Mouse (Mus musculus) leukemia stem cell, adult 10-12 weeks (primary cell): ENCODE measurements around the gene Tctn1. TPM values are rescaled to one million over a fixed set of nuclear protein-coding genes. Genes with fewer than 3 reads are reported as not detected.

Experiments
- polyA plus RNA-seq: library from polyadenylated mRNA; stranded (reverse); fragments of >175 nt; gene quantifications from 2 replicates; pipeline ENCODE4 v1.2.3, GENCODE M21; 2012; ENCODE audit warnings: low replicate concordance

The Tctn1 gene
- 6.6 and 11.7 TPM in 2 replicates for polyA plus RNA-seq

GRCm38 (mm10) chr5:122263933-122264905 lies at the start of gene Tctn1:
Gene Tctn1, minus strand, starts transcription at chr5:122264460.

DNA sequence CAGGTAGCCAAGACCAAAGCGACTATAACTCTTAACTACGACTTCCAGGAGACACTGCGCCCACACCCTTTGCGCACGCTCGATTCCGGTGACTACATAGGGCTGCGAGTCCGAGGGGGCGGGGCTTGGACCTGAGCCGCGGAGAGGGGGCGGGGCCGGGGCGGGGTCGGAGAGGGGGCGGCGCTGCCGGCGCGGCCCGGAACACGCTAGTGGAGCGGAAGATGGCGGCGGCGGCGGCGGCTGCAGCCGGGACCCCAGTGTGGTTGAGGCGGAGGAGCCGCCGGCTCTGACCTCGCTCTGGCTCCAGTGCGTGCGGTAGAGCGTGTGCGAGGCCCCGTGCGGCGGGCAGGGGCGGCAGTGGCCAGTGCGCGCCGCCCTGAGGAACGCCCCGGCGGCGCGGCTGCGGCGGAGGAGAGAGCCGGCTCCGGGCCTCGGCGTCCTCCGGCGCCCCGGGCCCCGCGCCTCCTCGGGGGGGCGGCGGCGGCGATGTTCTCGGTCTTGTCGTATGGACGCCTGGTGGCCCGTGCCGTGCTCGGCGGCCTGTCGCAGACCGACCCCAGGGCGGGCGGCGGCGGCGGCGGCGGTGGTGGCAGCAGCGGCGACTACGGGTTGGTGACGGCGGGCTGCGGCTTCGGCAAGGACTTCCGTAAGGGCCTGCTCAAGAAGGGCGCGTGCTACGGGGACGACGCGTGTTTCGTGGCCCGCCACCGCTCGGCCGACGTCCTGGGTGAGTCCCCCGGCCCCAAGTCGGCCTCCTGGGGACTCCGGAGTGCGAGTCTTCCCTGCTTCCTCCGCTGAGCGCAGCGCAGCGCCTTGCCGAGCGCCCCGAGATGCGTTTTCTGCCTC lies 20.1 kb upstream of the Tctn1 start, which contains the start of gene Pptc7:
Gene Pptc7 (plus strand): TSS at position 183 of the 846 bp plus-strand sequence.

GRCm38 (mm10) chr5:122206475-122206874 lies 57.8 kb downstream of the Tctn1 start, which contains the start of gene Hvcn1:
Gene Hvcn1, plus strand, starts transcription at chr5:122206804.

Other genes starting within 250 kb of the Tctn1 start
- gene Cux2, start 214.4 kb downstream of the Tctn1 start, polyA plus RNA-seq = 0.06 TPM in 1 of 2 replicates, not detected in the other
- not detected in 2 replicates for gene Myl2, start 163.5 kb downstream of the Tctn1 start, polyA plus RNA-seq
- 0.03 TPM in 1 of 2 replicates, not detected in the other for gene Ccdc63, start 123.6 kb downstream of the Tctn1 start, polyA plus RNA-seq
- 112 and 162 TPM in 2 replicates for gene Ppp1cc, start 106.2 kb downstream of the Tctn1 start, polyA plus RNA-seq
- gene Hvcn1, start 57.7 kb downstream of the Tctn1 start, polyA plus RNA-seq = 30.4 and 37.6 TPM in 2 replicates
- gene Pptc7, start 19.9 kb upstream of the Tctn1 start, polyA plus RNA-seq = 8.2 and 25.1 TPM in 2 replicates
- gene Rad9b, start 89.8 kb upstream of the Tctn1 start, polyA plus RNA-seq = 0.88 and 1.6 TPM in 2 replicates
- gene Vps29, start 89.9 kb upstream of the Tctn1 start, polyA plus RNA-seq = 6.0 and 10.4 TPM in 2 replicates
- 21.2 and 28.3 TPM in 2 replicates for gene Gpn3, start 107.4 kb upstream of the Tctn1 start, polyA plus RNA-seq
- 31.5 and 44.2 TPM in 2 replicates for gene Fam216a, start 107.9 kb upstream of the Tctn1 start, polyA plus RNA-seq
- 17.9 and 41.8 TPM in 2 replicates for gene Arpc3, start 127.4 kb upstream of the Tctn1 start, polyA plus RNA-seq
- gene Anapc7, start 157.2 kb upstream of the Tctn1 start, polyA plus RNA-seq = 7.0 and 12.9 TPM in 2 replicates
- 53.8 and 78.0 TPM in 2 replicates for gene Atp2a2, start 237.8 kb upstream of the Tctn1 start, polyA plus RNA-seq